Mouse (Mus musculus) c-Kit-positive CD71-positive TER-119-positive erythroid progenitor cells, embryonic 14.5 days (primary cell): ENCODE results near the gene Pias4.

Experiments
- DNase-seq: peaks from one replicate; pipeline ENCODE4 v3.0.0-alpha.2; 2013; ENCODE audit warnings: low spot score

The Pias4 gene

DNA sequence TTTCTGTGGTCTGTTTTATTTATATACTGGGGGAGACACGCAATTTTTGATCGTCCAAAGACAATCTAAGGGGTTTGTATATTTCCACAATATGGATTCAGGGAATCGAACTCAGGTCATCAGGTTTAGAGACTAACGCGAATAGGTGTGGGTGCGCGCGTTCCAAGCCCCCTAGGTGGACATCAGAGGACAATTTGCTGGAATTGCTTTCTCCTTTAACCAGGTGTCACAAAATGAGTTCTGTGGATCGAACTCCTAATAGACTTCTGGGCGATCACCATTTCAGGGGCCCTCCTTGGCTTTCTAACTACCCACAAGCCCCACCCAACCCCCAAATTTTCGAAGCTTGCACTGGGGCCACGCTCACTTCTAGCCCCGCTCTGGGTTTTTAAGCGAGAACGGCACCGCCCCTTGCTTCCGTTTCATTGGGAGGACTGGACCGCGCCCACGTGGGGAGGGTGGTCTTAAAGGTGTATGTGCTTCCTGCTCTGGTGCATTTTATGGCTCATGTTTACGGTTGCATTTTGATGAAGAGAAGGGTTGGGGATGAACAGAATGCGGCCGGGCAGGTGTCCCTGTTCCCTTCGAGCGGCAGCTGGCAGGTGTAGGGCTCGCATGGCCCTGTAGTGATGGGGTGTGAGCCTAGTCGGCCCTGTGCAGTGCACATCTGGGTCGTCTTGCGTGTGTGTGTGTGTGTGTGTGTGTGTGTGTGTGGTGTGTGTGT is 960 bp upstream of the Pias4 start:
- DNase-seq, result peak; percentile 83

DNA sequence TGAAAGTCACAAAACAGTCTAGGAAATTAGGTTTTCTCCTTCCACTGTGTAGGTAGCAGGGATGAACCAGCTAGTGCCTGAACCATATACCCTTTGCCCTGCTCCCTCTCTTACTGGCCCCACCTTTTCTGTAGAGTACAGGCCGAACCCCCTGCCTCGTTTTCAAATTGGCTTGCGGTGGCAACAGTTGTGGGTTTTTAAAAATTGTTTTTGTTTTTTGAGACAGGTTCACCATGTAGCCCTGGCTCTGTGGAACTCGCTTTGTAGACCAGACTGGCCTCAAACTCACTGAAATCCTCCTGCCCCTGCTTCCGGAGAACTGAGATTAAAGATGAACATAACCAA is 336 bp upstream of the Pias4 start:
- DNase-seq, result no peak

DNA sequence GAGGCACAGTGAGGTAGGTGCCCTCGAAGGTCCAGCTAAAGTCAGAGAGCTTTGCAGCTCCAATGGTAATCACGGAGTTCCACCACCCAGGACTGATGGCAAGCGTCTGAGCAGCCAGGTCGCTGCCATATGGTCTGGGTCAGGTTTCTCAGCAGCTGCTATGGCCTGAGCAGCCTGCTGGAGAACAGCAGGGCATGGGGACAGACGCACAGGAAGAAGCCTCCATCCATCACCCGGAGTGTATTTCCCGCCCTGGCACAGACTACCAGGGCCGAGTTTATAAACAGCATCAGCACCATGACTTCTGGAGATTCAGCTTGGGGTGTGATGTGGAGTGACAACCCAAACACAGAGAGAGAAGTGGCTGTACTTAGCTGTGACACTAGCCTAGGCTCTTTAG is 2.6 kb downstream of the Pias4 start:
- no peak for DNase-seq

DNA sequence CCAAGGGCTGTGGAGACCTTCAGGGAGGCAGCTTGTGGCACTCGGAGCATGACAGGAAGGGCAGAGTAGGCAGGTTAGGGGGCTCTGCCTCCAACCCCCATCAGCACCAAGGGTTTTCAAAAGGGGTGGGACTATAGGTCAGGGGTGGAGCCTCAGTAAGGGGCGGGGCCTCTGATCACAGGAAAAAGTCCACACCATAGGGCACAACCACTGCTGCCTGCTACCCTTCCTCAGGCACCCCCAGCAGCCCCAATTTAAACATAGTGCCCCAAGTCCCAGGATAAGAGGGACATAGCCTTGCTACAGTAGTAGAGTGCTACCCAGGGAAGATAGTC is 5.4 kb downstream of the Pias4 start:
- DNase-seq, result no peak

DNA sequence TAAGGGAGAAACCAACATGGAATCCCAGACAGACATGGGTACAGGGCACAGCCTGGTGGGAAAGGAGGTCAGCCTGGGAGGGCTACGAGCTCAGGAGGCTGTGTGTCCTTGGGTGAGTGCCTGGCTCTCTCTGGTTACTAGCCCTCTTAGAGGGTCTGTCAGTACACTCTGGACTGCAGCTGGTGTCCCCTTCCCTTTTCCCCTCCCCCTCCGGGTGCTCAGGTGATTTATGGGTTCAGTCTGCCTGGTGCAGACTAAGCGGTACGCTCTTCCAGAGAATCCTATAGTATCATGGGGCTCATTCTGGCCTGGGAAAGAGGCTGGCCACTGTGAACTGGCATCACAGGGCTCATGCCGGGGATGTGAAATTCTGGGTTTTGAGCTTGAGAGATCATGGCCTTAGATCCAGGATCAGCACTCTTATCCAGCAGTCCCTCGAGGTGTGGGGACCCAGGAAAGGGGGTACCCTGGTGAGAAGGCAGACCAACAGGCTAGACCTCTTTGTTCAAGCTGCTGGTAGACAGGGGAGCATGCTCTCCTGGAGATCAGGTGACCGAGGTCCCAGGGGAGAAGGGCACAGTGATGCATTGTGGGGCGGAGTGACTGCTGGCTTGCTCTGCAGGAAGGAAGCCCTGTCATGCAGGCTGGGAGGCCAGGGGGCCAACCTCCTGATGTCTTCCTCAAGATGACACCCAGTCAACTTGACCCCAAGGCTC is 6.0 kb downstream of the Pias4 start:
- DNase-seq, result no peak

DNA sequence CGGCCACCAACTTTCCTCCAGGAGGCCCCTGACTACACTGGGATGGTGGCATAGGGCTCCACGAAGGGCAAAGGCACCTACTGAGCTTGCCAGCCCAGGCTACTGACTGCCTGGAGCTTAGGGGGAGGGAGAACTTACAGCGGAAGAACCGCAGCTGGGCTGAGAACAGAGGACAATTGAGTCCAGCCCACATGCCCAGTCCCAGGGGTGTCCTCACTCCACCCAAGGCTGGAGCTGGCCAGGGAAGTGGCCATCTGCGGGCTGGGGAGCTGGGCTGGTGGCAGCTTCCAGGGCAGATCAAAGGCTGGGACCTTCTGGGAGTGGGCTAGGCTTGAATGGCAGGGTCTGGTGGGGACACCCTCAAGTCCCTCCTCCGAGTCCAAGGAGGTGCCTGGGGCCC is 13.0 kb downstream of the Pias4 start:
- no peak for DNase-seq

DNA sequence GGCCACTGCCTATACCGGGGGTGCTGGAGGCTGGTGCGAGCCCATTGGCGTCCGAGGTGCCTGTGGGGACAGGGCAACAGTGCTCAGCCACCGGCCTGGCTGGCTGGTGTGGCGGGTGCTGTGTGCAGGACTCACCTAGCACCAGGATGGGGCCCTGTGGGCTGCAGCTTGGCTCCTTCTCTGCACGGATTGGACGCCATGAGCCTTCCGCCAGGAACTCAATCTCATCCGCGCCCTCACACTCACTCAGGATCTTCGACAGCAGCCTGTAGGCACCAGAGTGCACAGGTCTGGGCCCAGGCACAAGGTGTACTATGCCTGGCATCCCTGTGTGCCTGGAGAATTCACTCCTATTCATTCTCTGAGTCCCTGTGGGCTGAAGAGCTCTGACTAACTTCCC is 13.4 kb downstream of the Pias4 start:
- DNase-seq, result no peak

DNA sequence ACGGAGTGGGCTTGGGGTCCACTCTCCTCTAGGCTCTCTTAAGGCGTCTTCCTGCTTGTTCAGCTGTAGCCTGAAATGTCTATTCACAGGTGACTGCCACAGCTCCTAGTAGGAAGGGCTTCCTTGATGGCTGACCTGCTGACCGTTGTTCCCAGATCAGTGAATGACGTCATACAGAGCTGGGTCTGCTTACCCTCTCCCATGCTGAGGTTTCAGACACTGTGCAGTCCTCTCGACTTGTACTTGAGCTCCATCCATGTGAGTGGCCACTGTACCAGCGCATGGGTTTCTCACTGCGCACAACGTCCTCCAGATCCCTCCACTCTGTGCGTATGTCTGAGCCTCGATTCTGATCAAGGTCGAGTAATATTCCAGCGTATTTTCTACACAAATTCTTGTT is 15.1 kb downstream of the Pias4 start:
- DNase-seq, result no peak

DNA sequence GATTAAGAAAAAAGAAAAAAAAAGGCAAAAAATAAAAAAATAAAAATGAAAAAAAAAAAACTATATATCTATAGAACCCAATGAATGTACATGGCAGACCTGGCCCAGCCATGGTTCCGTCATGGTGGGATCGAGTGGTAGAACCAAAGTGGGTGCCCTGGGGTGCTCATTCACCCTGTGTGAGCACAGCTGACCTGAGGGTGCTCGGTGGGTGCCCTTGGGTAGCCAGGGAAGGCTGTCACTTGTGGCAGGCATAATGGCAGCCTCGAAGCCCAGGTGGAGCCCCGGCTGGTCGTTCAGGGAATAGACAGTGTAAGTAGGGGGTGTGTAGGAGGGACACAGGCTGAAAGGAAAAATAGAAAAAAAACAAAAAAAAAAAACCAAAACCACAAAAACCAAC is 16.5 kb downstream of the Pias4 start:
- DNase-seq, result no peak

DNA sequence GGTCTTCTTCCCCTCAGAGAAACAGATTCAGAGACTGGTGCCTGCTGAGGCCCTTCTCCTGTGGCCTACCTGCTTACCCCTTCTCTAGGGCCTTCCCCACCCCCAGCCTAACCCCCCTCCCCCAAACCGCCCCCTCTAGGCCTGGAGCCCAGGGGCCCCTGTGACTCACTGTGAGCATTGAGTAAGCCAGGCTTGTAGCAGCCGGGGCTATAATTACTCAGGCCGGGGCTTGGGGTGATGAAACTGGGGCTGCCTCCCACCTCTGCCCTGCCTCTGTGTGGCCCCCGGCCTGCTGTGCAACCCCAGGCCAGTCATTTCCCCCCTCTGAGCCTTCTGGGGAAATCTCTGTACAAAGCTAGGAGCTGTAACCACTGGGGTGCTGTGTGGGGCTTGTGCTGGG is 21.4 kb downstream of the Pias4 start:
- DNase-seq, result no peak

DNA sequence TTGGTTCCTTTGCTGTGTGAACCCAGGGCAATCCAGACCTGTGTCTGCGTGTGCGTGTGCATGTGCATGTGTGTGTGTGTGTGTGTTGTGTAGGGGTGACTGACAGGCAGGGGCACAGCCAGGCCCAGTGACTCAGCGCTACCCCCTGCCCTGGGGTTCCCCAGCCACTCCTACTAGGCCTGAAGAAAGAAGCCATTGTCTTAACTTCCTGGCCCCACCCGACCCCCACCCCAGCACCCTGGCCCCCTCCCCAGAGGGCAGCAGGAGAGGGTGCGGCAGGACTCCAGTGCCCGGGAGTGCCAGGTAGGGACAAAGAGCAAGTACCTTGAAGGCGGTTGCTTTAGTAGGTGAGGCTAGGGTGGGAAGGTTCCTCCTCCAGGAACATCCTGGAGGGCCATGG is 21.9 kb downstream of the Pias4 start:
- no peak for DNase-seq

DNA sequence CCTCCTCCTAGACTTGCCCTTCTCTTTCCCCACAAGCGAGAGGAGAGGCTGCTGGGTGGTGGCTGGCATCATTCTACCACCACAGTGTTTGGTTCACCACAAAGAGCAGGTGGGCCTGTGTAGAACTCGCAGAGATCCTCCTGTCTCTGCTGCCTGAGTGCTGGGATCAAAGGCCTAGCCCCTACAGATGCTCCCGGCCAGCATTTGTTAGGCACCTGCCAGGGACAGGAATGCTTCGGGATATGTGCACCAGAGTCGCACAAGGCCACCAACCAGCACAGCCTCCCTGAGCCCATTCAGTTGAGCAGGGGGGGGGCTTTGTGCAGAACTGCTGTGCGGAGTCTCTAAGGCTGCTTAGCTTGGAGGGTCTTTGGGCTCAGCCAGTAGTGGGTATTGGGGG is 22.4 kb downstream of the Pias4 start:
- no peak for DNase-seq

DNA sequence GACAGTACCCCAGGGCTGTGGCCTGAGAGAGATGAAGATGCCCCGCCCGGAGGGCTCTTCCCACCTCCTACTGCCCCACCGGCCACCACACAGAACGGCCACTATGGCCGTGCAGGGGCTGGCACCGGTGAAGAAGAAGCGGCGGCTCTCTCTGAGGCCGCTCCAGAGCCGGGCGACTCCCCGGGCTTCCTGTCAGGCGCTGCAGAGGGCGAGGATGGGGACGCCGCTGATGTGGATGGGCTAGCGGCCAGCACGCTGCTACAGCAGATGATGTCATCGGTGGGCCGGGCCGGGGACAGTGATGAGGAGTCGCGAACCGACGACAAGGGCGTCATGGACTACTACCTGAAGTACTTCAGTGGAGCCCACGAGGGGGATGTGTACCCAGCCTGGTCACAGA is 23.1 kb downstream of the Pias4 start:
- DNase-seq, result no peak

DNA sequence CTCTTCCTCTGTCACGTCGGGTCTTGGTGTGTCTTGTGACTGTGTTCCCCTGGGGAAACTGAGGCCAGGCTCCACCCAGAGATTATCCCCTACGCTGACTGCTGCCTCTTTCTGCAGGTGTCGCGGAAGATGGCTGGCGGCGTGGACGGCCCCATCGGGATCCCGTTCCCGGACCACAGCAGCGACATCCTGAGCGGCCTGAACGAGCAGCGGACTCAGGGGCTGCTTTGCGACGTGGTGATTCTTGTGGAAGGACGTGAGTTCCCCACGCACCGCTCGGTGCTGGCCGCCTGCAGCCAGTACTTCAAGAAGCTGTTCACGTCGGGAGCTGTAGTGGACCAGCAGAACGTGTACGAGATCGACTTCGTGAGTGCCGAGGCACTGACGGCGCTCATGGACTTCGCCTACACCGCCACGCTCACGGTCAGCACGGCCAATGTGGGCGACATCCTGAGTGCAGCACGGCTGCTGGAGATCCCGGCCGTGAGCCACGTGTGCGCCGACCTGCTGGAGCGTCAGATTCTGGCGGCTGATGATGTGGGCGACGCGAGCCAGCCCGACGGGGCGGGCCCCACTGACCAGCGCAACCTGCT is 23.8 kb downstream of the Pias4 start:
- DNase-seq, result no peak

DNA sequence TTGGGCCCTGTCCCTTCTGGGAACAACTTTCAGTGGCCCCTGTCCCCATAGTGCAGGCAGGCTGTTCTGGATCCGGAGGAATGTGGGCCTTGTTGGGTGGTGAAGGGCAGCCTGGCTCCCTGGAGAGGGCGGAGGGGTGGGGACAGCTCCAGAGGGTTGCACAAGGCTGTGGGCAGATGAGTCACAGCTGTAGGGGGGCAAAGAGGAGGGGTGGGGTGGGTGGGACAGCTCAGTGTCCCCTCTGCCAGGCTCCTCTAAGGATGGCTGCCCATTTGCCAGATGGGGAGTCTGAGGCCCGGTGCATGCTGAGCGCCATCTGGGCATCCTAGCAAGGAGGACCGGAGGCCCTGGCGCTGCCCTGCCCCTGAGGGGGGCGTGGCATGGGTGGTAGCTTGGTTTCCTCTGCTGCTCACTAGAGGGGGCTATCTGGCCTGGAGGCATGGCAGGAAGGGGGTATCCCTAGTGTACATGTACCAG is 24.5 kb downstream of the Pias4 start:
- no peak for DNase-seq

DNA sequence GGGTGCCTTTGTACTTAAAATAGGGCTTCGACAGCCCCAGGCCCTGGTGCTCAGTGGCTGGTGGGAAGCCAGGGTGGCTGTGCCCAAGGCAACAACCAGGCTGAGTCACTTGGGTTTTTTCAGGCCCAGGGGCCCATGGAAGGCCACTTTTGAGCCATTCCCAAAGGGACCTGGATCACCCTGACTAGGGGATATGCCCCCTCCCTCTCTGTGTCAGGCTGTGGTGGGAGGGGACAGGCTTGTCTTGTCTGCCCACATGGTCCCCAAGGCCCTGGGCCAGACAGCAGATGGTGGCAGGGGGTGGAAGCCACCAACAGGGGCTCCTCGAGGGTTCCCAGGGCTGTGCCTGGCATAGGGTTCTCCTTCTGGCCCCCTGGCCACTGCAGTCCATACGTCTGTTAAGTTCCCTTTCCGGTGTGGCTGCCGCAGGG is 25.2 kb downstream of the Pias4 start:
- DNase-seq, result no peak

DNA sequence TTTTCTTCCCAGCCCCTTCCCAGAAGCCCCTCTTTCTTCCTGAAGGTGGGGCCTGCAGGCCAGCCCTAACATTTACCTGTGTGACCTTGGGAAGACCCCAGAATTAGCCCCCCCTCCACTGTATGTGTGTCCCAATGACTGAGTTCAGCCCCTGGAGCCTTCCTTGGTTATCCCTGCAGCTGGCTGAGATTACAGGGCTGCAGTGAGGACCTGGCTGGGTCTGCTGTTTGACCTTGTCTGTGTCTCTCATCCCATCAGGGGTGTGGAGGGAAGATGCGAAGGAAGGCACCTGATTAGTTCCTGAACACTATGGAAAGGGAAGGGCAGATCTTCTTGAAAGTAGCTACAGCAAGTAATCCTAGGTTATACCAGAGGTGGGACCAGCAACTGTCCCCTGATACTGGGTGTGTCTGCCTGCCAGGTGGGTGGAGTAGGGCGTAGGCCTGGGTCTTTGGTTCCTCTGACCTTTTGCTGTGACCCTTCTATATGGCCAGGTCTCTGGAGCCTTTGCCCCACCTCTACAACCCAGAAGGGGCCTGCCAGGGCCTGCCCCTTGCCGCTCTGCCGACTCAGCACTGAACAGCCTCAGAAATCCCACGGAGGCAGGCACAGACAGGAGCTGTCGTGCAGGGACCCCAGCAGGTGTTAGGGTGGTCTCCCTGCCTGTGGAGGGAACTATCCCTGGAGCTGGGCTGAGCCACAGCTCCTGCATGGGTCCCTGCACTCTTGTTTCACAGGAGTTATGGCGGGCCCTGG is 26.1 kb downstream of the Pias4 start:
- DNase-seq, result no peak

DNA sequence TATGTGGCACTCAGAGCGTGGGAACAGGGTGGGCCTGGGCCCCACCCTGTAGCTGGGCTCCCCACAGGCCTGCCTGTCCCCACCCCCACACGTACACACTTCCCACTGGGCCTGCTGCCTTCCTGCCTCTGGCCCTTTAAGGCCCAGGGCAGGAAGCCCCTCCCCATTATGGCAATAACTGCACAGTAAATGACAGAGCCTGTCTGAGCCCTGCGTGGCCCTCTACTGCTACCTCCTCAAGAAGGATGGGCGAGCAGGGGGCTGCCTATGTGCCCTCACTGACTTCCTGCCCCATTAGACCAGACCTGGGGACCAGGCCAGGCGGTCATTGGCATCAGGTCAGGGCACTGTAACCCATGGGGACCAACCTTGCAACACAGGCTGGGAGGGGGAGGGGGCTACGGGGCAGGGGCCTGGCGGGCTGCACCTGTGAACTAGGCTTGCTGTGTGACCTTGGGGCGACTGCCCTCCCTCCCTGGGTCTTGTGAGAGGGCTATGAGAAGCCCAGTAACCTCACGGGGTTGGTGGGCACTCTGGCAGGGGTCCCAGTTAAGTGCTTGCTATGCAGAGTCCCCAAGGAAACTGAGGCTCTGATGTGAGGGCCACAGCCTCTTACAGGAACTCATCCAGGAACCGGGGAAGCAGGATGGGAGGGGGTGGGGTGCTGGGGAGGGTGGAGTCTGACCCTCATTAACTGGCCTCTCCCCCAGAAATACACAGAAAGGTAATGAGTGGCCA is 26.8 kb downstream of the Pias4 start:
- no peak for DNase-seq

DNA sequence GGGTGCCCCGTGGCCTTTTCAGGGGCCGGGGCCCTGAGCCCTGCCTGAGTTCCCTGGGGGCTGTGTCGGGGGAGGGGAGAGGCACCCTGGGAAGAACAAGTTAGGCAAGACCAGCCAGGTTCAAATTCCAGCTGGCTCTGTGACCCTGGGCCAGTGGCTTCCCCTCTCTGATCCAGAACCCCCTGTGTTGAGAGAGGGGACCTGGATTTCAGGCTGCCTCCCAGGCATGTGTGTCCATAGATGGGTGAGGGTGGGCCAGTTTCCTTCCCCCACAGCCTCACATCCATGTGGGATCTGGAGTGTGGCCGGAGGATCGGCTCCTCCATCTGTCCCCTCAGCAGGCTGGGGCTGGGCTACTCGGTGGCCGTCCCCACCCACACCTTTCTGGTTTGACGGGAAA is 27.7 kb downstream of the Pias4 start:
- DNase-seq, result no peak

DNA sequence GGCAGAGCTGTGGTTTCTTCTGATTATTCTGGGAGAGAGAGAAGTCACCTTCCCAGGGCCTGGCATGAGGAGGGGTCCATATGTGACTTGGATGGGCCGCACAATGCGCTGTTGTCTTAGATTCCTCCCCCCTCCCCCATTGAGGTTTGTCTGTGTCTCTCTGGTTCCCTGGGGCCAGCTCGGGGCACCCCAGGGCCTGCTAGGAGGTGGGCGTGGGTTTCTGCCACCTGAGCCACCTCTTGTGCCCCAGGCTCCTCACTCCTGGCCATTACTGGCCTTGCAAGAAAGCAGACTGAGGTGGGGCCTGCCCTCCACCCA is 28.2 kb downstream of the Pias4 start:
- no peak for DNase-seq

DNA sequence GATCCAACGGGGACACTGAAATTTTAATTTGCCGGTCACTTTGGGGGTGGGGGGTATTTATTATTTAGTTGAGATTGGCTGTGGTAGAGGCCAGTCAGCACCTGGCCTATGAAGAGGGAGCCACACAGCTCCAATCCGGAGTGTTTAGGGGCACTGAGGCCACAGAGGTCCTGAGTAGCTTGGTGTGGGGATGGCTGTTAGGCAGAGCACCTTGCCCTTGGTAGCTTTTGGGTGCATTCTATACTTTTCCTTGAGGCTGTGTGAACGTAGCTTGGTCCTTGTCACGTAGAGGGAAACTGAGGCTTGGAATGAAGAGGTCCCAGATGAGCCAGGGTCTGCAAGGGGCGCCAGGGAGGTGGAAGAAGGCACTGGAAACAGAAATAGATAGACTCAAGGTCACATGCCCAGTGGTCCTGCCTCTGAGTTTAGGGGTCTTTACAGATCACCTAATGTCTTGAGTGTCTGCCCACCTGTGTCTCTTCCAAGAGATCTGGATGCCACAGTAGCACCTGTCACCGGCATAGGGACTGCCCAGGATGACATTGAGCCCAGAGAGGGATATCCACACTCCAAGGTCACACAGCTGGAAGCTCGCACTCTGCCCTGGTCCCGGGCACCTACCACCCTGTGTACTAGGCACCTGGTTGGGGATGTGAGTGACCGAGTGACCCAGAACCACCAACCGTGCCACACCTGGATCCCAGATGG is 28.7 kb downstream of the Pias4 start:
- no peak for DNase-seq
